Mouse (Mus musculus) ES-Bruce4 (cell line): ENCODE data around the gene Usp20. TPM values are rescaled to one million over a fixed set of nuclear protein-coding genes. Genes with fewer than 3 reads are reported as not detected.

Experiments used
- H3K27ac ChIP-seq: 2 replicates; pipeline ENCODE4 v1.5.1; 2012; ENCODE audit warnings: low read length, inconsistent platforms; ENCODE audit not compliant: insufficient read depth
- H3K27me3 ChIP-seq: 2 replicates; pipeline ENCODE4 v1.6.1; 2012; ENCODE audit warnings: mild to moderate bottlenecking, low read length, inconsistent platforms; ENCODE audit not compliant: control insufficient read depth, poor library complexity, insufficient read depth, severe bottlenecking
- H3K36me3 ChIP-seq: 2 replicates; pipeline ENCODE4 v1.6.1; 2012; ENCODE audit warnings: inconsistent platforms, mild to moderate bottlenecking, low read length, moderate library complexity; ENCODE audit not compliant: control insufficient read depth, poor library complexity, insufficient read depth, severe bottlenecking
- H3K4me1 ChIP-seq: one replicate; pipeline ENCODE4 v1.8.1; 2011; ENCODE audit warnings: low read length; ENCODE audit not compliant: control insufficient read depth, insufficient read depth
- H3K4me3 ChIP-seq: 2 replicates; pipeline ENCODE4 v1.5.1; 2011; ENCODE audit warnings: low read depth, mild to moderate bottlenecking, low read length
- H3K9ac ChIP-seq: 2 replicates; pipeline ENCODE4 v1.6.1; 2012; ENCODE audit warnings: low read depth, mild to moderate bottlenecking, inconsistent platforms; ENCODE audit not compliant: poor library complexity, severe bottlenecking
- H3K9me3 ChIP-seq: replicated peaks from 2 replicates; pipeline ENCODE4 v1.6.1; 2012; ENCODE audit warnings: mild to moderate bottlenecking, low read length, inconsistent platforms; ENCODE audit not compliant: control insufficient read depth, poor library complexity, insufficient read depth, severe bottlenecking
- CTCF ChIP-seq: IDR thresholded peaks from one replicate; pipeline ENCODE4 v1.8.1; 2011; ENCODE audit warnings: low read depth, low read length
- EP300 ChIP-seq: IDR thresholded peaks from 2 replicates; pipeline ENCODE4 v1.6.1; 2011; ENCODE audit warnings: low read depth, low read length; ENCODE audit not compliant: insufficient read depth
- POLR2A ChIP-seq: IDR thresholded peaks from one replicate; pipeline ENCODE4 v1.8.1; 2011; ENCODE audit warnings: low read length; ENCODE audit not compliant: insufficient read depth
- polyA plus RNA-seq: library from polyadenylated mRNA; stranded (reverse); fragments of >200 nt; gene quantifications from 2 replicates; pipeline ENCODE4 v1.2.4, GENCODE M21; 2011; ENCODE audit warnings: low read depth; ENCODE audit not compliant: missing spikeins, insufficient read depth, insufficient read length

Gene Usp20
- polyA plus RNA-seq, 1 experiment: 7.2 TPM

DNA sequence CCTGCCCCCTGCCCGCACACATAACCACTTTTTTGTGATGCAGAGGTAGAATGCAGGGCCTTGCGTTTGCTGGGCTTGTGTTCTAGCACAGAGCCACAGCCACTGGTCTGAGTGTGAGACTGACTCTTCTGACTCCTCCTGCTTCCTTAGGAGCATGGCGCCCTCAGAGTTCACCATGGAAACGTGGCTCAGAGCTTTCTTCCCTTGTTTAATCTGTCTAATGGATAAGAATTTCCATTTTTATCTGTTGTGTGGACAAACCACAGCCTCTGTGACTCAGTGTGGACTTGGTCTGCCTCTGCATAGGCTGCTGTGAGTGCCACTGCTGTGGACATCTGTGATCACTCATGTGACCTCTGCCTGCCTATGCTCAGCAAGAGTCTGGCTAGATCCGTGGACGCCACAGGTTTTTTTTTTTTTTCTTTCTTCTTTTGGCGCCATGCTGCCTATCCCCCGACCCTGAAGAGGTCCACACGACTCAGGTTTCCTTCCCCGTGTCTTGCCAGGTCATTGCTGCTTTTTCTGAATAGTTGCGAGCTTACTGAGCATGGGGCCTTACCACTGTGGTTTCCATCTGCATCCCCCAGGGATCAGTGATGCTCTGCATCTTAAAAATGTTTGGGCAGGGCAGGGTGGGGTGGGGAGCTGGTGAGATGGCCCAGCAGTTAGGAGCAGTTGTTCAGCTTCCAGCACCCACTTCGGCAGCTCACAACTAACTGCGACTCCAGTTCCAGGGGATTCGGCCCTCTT, 31.5 kb downstream of the Usp20 start:
- Histone ChIP-seq H3K36me3 (no peaks in the 10 kb centered on the region), H3K9me3 (no peaks in the 10 kb centered on the region), H3K27me3 (no peaks in the 10 kb centered on the region), H3K4me1 (no peaks in the 10 kb centered on the region), H3K4me3 (no peak overlapping the region), H3K9ac (no peak overlapping the region), H3K27ac (no peak overlapping the region)
- TF ChIP-seq CTCF (no peak), EP300 (no peak), POLR2A (no peak)

DNA sequence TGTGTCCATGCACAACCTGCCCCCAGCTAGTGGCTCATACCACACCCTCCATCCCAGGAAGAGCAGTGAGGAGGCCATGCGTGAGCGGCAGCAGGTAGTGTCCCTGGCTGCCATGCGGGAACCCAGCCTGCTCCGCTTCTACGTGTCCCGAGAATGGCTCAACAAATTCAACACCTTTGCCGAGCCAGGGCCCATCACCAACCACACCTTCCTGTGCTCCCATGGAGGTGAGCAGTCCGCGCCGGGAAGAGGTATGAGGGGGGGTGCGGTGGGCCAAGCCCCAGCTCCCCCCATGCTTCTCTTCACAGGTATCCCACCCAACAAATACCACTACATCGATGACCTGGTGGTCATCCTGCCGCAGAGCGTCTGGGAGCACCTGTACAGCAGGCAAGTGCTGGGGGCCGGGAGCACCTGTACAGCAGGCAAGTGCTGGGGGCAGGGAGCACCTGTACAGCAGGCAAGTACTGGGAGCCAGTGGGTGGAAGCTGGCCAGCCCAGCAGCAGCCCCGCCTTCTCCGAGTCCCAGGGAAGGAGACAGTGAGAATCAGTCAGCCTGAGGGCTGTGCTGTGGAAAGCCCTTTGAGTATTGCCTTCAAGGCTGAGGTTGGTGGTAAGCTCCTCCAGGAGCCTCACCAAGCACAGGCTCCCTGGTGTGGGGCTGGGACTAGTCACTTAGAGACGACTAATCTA, 35.7 kb downstream of the Usp20 start:
- Histone ChIP-seq H3K9me3 (no peaks in the 10 kb centered on the region), H3K27me3 (no peaks in the 10 kb centered on the region), H3K36me3 (no peaks in the 10 kb centered on the region), H3K27ac (no peak overlapping the region), H3K9ac (no peak overlapping the region), H3K4me3 (no peak overlapping the region), H3K4me1 (no peaks in the 10 kb centered on the region)
- TF ChIP-seq POLR2A: no peak
- TF ChIP-seq CTCF: no peak
- TF ChIP-seq EP300: no peak

DNA sequence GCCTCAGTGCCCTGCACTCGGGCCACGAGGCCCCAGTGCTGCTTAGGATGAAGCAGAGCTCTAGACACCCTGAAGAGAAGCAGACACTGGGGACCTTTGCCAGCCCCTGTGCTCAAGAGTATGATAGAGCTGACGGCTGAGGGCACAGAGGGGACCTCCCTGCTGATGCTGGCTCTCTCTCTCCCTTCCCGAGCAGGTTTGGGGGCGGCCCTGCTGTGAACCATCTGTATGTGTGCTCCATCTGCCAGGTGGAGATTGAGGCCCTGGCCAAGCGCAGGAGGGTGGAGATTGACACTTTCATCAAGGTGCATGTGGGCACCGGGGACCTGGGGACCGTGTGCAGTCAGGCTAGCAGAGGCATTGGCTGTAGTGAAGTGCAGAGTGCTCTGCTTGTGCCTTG, 36.4 kb downstream of the Usp20 start:
- no peaks in the 10 kb centered on the region for H3K27me3 ChIP-seq
- no peaks in the 10 kb centered on the region for H3K9me3 ChIP-seq
- TF ChIP-seq EP300 (no peak), POLR2A (no peak), CTCF (no peak)
- H3K9ac ChIP-seq: no peak overlapping the region
- H3K4me3 ChIP-seq: no peak overlapping the region
- H3K27ac ChIP-seq: no peak overlapping the region
- no peaks in the 10 kb centered on the region for H3K4me1 ChIP-seq
- H3K36me3 ChIP-seq: no peaks in the 10 kb centered on the region

DNA sequence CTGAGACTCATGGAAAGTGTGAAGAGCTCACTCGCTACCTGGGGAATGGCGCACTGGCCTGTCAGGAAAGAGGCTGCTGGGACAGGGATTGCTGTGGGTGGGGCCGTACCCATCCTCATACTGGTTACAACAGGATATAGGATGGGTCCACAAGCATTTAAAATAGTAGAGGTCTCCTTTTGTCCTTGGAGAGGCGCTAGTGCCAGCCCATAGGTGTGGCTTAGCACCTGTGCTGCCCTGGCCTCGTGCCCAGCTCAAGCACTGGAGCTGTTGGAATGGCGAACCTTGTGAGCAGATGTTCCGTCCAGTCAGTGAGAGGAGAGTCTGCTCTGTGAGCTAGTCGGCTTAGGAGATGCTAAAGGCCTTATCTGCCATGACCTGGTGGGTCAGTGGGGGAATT, 36.9 kb downstream of the Usp20 start:
- Histone ChIP-seq H3K9ac (no peak overlapping the region), H3K36me3 (no peaks in the 10 kb centered on the region), H3K27me3 (no peaks in the 10 kb centered on the region), H3K27ac (no peak overlapping the region), H3K4me3 (no peak overlapping the region), H3K9me3 (no peaks in the 10 kb centered on the region), H3K4me1 (no peaks in the 10 kb centered on the region)
- TF ChIP-seq EP300: no peak
- TF ChIP-seq POLR2A: no peak
- no peak for TF ChIP-seq CTCF

DNA sequence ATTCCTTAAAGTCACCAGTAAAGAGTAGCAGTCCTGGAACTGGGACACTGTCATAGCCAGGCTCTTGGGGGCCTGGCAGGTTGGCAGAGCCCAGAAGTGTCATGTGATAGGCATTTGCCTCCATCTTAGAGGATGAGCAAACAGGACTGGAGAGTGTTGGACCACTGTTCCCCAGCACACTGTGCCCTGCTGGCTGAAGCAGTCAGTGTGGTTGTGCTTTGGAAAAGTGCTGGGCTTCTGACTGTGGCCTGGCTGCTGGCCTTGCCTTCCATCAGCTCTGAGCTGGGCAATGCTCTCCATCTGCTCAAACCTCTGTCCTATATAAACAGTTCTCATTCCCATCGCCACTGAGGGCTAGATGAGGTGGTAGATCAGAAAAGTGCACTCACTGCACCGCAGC, 38.1 kb downstream of the Usp20 start:
- Histone ChIP-seq H3K9ac (no peak overlapping the region), H3K27me3 (no peaks in the 10 kb centered on the region), H3K4me3 (no peak overlapping the region), H3K9me3 (no peaks in the 10 kb centered on the region), H3K4me1 (no peaks in the 10 kb centered on the region), H3K27ac (no peak overlapping the region), H3K36me3 (no peaks in the 10 kb centered on the region)
- TF ChIP-seq EP300 (no peak), CTCF (no peak), POLR2A (no peak)

DNA sequence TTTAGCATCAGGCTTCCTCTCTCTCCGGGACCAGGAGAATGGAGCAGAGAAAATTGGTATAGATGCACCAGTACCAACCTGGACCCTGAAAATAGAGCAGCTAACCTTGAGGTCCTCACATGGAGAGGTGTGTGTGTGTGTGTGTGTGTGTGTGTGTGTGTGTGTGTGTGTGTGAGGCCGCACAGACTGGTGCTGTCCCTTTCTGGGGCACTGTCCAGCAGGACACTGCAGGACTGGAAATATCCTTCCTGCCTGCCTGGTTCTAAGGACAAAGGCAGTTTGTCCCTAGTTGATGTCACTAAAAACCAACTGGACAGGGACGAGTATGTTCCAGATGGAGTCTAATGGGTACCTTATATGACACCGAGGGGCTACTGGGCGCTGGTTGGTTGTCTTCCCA, 41.9 kb downstream of the Usp20 start:
- TF ChIP-seq EP300 (no peak), CTCF (no peak), POLR2A (no peak)
- H3K27me3 ChIP-seq: no peaks in the 10 kb centered on the region
- no peaks in the 10 kb centered on the region for H3K4me1 ChIP-seq
- H3K36me3 ChIP-seq: no peaks in the 10 kb centered on the region
- H3K27ac ChIP-seq: no peak overlapping the region
- H3K9me3 ChIP-seq: no peaks in the 10 kb centered on the region
- no peak overlapping the region for H3K9ac ChIP-seq
- H3K4me3 ChIP-seq: no peak overlapping the region
